ENCODE assay signal across 8 mouse cellular contexts in genomic region chr8:125461504-125461903, GRCm38 (mm10).
DNase-seq lines count a peak whose midpoint lies in the region; ATAC-seq lines count a peak whose summit lies in the region.

No protein-coding gene starts in this region.

- no peak overlapping the region for H3K4me2 ChIP-seq in heart, embryonic 15.5 days

- no peak overlapping the region for H3K4me3 ChIP-seq in heart, embryonic 15.5 days

- intact Hi-C loops in heart, postnatal 14 days (cut with DNase I) = loop anchor here (5.0 kb wide), 2 partner anchors 61 to 106 kb away; partner anchors contain the start of gene Sipa1l2

- peaks cover 32% of the 10 kb centered on the region for H3K4me1 ChIP-seq in heart, embryonic 15.5 days (replicated peaks)

- peak overlapping the region; percentile 62 for H3K27ac ChIP-seq in heart, embryonic 15.5 days

- 87% methylated on average over 1 of the region's 1 CpGs for WGBS in heart, embryonic 15.5 days

- DNase-seq in heart, adult 11 months = peak; percentile 95
- no peak for DNase-seq in heart, postnatal 14 days
- DNase-seq in B cell, adult 2 months = peak; percentile 6 to 15
- DNase-seq in lung, postnatal 36 days = peak; percentile 56
- DNase-seq in frontal cortex, postnatal 14 days (ENCODE audit: low spot score in 2 of 2) = no peak
- DNase-seq in left cerebral cortex, adult 18-20 months (ENCODE audit: low spot score in 2 of 2) = no peak
- no peak for DNase-seq in cerebellum, postnatal 36 days

- no peaks in the 10 kb centered on the region for H3K9me3 ChIP-seq in heart, embryonic 15.5 days (replicated peaks)

- ATAC-seq in heart, embryonic 15.5 days (replicated peaks; ENCODE audit: insufficient number of reproducible peaks, insufficient read depth, low FRiP score, low read depth) = 0 out of 2 replicates have a peak, but pooled peaks have one; percentile 30

- no peaks in the 10 kb centered on the region for H3K27me3 ChIP-seq in heart, embryonic 15.5 days

- peaks cover 15% of the 10 kb centered on the region for H3K36me3 ChIP-seq in heart, embryonic 15.5 days

- H3K9ac ChIP-seq in heart, embryonic 15.5 days = 0 out of 2 replicates have a peak overlapping the region, but pooled peaks have one; percentile 1

Comparison
In these comparisons a context has a peak if more than half of its experiments do, and no peak if none do; other contexts are left out.
1. DNase-seq: peak in heart, adult 11 months (single experiment), B cell, adult 2 months (2 of 2) and lung, postnatal 36 days (single experiment); none in heart, postnatal 14 days (0 of 2), frontal cortex, postnatal 14 days (0 of 2), left cerebral cortex, adult 18-20 months (0 of 2) and cerebellum, postnatal 36 days (0 of 2).